Mouse (Mus musculus) testis, adult 2 months (tissue): ENCODE measurements around the gene Aebp1. TPM values are rescaled to one million over a fixed set of nuclear protein-coding genes. Genes with fewer than 3 reads are reported as not detected.
A peak's percentile ranks its signal among the peaks of the same experiment; 100 is the strongest.

Experiments used
- H3K27ac ChIP-seq: fragments of 200-500 bp; 2 replicates; pipeline ENCODE4 v1.5.1; 2012; ENCODE audit warnings: low read depth, low read length; ENCODE audit not compliant: control insufficient read depth, insufficient read depth
- H3K27me3 ChIP-seq: fragments of 200-500 bp; 2 replicates; pipeline ENCODE4 v1.6.1; 2012; ENCODE audit warnings: mild to moderate bottlenecking, low read length, moderate library complexity; ENCODE audit not compliant: control insufficient read depth, insufficient read depth
- H3K36me3 ChIP-seq: fragments of 200-500 bp; 2 replicates; pipeline ENCODE4 v1.6.1; 2012; ENCODE audit warnings: mild to moderate bottlenecking, low read length; ENCODE audit not compliant: control insufficient read depth, insufficient read depth
- H3K4me1 ChIP-seq: fragments of 200-500 bp; 2 replicates; pipeline ENCODE4 v1.6.1; 2012; ENCODE audit warnings: low read length; ENCODE audit not compliant: control insufficient read depth, insufficient read depth
- H3K4me3 ChIP-seq: fragments of 200-500 bp; 2 replicates; pipeline ENCODE4 v1.5.1; 2012; ENCODE audit warnings: low read depth, mild to moderate bottlenecking, low read length, moderate library complexity, mixed read lengths; ENCODE audit not compliant: control insufficient read depth
- CTCF ChIP-seq: fragments of 200-500 bp; IDR thresholded peaks from 2 replicates; pipeline ENCODE4 v1.5.1; 2012; ENCODE audit warnings: low read depth, mild to moderate bottlenecking, inconsistent platforms, low read length, moderate library complexity; ENCODE audit not compliant: control insufficient read depth, insufficient read depth, insufficient replicate concordance
- POLR2A ChIP-seq: fragments of 200-500 bp; IDR thresholded peaks from 2 replicates; pipeline ENCODE4 v1.6.1; 2012; ENCODE audit warnings: low read depth, mild to moderate bottlenecking, inconsistent platforms, low read length, moderate library complexity; ENCODE audit not compliant: control insufficient read depth
- polyA plus RNA-seq: library from polyadenylated mRNA; depleted of rRNA; stranded (reverse); fragments of >200 nt; gene quantifications from 2 replicates; pipeline ENCODE4 v1.2.3, GENCODE M21; 2012

Gene Aebp1
- polyA plus RNA-seq, 1 experiment, result 5.9 TPM

DNA sequence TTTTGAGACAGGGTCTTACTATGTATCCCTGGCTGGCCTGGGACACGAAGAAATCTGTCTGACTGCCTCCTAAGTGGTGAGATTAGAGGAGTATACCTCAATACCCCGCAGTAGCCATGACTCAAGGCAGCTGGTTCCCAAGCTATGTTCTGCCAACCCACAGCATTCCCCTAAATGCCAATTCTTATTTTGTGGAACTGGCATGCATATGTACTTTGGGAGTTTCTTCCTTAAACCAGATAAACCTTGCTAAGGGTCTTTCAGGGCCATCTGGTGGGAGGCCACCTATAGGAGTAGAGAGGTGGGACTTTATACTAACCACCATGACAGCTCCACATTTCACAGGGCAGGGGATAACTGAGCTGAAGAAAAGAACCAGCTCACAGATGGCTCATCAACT, 42.1 kb downstream of the Aebp1 start:
- Histone ChIP-seq H3K4me3 (no peak overlapping the region), H3K27me3 (no peaks in the 10 kb centered on the region), H3K27ac (no peak overlapping the region), H3K36me3 (no peaks in the 10 kb centered on the region), H3K4me1 (peaks cover 15% of the 10 kb centered on the region)
- no peak for TF ChIP-seq CTCF
- TF ChIP-seq POLR2A, result no peak

DNA sequence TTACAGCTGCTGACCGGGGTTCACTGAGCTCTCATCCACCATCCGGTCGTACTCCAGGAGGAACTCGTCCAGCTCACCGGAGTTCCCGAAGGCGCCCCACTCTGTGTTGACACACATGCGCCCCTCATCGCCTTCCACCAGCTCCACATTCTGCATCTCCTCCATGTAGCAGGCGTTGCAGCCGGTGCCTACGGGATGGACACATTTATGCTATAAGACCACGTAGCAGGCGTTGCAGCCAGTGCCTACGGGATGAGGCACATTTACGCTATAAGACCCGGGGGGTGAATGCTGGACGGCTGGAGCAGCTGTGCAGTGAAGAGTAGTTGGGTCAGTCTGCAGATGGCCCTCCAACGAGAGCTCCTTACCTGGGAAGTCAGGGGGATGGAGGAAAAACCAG, 42.6 kb downstream of the Aebp1 start:
- no peak for TF ChIP-seq CTCF
- no peak for TF ChIP-seq POLR2A
- H3K4me3 ChIP-seq, result no peak overlapping the region
- peaks cover 15% of the 10 kb centered on the region for H3K4me1 ChIP-seq

DNA sequence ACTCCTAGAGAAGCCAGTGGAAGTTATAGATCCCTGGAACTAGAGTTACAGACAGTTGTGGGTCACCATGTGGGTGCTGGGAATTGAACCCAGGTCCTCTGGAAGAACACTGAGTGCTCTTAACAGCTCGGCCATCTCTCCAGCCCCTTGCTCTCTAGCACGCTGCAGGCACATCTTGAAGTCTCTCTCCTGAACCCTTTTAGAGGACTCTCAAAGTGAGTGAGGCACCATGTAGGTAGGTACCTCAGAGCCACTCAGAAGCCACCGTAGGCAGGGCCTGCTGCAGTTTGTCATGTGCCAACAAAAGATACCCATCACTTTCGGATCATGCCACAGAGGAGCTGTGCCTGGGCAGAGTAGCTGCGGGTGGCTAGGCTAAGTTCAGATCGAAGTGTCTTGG, 43.1 kb downstream of the Aebp1 start:
- TF ChIP-seq CTCF (no peak), POLR2A (no peak)
- no peaks in the 10 kb centered on the region for H3K27me3 ChIP-seq
- H3K27ac ChIP-seq, result no peak overlapping the region
- H3K4me3 ChIP-seq, result no peak overlapping the region
- peaks cover 15% of the 10 kb centered on the region for H3K4me1 ChIP-seq
- no peaks in the 10 kb centered on the region for H3K36me3 ChIP-seq

More for the DNA sequence above, 42.6 kb downstream of the Aebp1 start:
- Histone ChIP-seq H3K27ac (no peak overlapping the region), H3K36me3 (no peaks in the 10 kb centered on the region), H3K27me3 (no peaks in the 10 kb centered on the region)

DNA sequence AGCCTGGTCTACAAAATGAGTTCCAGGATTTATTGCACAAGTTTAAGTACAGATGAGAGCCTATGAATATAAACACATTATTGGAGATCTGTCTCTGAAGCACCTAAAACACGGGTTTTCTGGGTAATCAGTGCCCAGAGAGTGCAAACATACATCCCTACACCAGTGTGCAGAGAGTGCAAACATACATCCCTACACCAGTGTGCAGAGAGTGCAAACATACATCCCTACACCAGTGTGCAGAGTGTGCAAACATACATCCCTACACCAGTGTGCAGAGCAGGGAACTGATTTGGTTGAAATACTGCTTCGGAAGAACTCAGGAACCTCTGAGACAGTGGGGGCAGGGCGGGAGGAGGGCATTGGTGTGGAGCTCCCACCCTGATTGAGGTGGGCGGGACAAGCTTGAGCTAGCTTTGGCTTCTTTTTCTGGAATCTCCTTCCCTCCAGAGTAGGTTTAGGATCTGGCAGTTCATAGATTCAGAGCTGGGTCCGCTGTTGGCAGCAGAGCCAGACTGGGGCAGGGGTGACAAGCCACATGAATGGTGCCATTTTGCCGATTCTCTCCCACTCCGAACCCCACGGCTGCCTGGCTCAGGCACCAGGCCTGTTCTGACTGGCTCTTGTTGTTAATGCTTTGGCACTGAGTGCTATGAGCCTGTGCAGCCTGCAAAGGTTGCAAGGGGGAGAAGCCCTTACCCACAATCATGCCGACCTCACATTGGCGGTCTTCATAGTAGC, 44.2 kb downstream of the Aebp1 start:
- Histone ChIP-seq H3K36me3 (no peaks in the 10 kb centered on the region), H3K27ac (no peak overlapping the region), H3K4me3 (no peak overlapping the region), H3K4me1 (peaks cover 15% of the 10 kb centered on the region), H3K27me3 (no peaks in the 10 kb centered on the region)
- TF ChIP-seq CTCF (no peak), POLR2A (no peak)

DNA sequence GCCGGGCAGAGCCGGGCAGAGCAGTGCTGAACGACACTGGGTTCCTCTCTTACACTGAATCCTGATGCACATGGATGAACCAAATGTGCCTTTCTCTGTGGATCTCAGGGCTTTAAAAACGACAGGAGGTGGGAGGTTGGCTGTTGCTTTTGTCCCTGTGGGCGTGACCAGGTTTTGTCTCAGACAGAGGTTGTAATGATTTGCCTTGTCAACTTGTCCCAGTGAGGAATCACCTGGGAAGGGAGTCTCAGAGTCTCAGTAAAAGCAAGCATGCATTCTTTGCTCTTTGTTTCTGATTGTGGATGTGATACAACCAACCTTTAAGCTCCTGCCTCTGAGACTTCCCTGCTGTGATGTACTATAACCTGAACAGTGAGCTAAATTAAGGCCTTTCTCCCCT, 45.3 kb downstream of the Aebp1 start:
- Histone ChIP-seq H3K4me1 (peaks cover 9% of the 10 kb centered on the region), H3K27me3 (no peaks in the 10 kb centered on the region), H3K4me3 (no peak overlapping the region), H3K27ac (no peak overlapping the region), H3K36me3 (no peaks in the 10 kb centered on the region)
- TF ChIP-seq CTCF (no peak), POLR2A (no peak)

DNA sequence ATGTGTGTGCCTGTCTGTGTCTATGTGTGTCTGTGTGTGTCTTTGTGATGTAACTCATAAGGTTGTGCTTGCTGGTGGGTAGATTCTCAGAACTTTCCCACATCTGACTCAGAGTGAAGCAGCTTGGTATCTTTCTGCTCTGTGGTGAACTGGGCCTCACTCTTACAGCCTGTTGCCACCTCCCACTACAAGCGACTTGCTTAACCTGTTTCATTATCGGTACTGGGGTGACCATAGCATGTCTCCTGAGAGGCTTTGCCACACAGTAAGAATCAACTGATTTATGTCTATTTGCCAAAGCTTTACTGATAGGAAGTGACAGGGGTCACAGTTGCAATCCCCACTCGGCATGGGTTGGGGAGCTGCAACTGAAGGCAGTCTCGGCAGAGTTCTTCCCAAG, 46.9 kb downstream of the Aebp1 start:
- TF ChIP-seq POLR2A (no peak), CTCF (no peak)
- no peak overlapping the region for H3K27ac ChIP-seq
- no peaks in the 10 kb centered on the region for H3K36me3 ChIP-seq
- no peaks in the 10 kb centered on the region for H3K27me3 ChIP-seq
- no peak overlapping the region for H3K4me3 ChIP-seq
- H3K4me1 ChIP-seq, result no peaks in the 10 kb centered on the region

DNA sequence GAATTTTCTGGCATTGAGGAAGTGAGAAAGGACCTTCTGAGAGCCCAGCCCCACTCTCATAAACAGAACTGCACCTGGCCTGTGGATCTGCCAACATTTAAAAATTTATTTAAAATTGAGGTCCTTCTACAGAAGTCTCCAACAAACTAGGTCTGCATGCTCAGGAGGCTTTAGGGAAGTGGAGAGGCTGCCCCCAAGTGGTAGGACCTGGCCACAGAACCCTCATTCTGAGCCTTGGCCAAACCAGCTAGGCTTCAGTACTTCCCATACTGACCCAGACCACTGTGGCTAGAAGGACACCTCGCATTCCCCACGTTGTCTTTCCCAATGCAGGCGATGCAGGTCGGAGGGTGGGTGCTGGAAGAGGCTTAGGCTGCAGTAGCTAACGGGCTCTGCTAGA, 50.9 kb downstream of the Aebp1 start:
- TF ChIP-seq CTCF (peak; percentile 49; the same call in 1 of the 2 replicates), POLR2A (no peak)
- H3K4me3 ChIP-seq, result no peak overlapping the region
- no peaks in the 10 kb centered on the region for H3K36me3 ChIP-seq
- no peak overlapping the region for H3K27ac ChIP-seq
- no peaks in the 10 kb centered on the region for H3K27me3 ChIP-seq
- no peaks in the 10 kb centered on the region for H3K4me1 ChIP-seq

DNA sequence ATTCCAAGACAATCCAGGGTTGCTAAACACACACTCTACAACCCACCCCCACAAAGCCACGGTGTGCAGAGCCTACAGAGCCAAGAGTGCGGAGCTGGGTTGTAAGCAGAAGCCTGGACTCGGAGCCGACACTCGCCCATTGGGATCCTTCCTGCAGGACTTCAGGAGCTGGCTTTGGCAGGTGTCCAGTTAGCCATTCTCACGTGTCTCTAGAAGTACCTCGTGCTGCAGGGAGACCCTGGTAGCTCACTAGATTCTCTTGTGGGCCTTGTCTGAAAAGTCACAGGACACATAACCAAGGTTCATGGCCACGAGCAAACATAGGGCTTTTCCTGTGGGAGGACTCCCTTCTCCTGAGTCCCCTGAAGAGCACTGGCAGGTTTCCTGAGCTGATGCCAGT, 51.5 kb downstream of the Aebp1 start:
- Histone ChIP-seq H3K27ac (no peak overlapping the region), H3K4me1 (no peaks in the 10 kb centered on the region), H3K4me3 (no peak overlapping the region), H3K36me3 (no peaks in the 10 kb centered on the region), H3K27me3 (no peaks in the 10 kb centered on the region)
- TF ChIP-seq POLR2A, result no peak
- no peak for TF ChIP-seq CTCF
